Mouse (Mus musculus) stomach, postnatal 0 days (tissue): ENCODE results near the gene Pdia6.

Experiments used
- CTCF ChIP-seq: IDR thresholded peaks from 2 replicates; pipeline ENCODE4 v1.5.1; 2016; ENCODE audit warnings: antibody characterized with exemption, low read depth, mild to moderate bottlenecking, moderate library complexity
- EP300 ChIP-seq: optimal IDR thresholded peaks from 2 replicates; pipeline ENCODE3; 2016; ENCODE audit warnings: antibody characterized with exemption

GRCm38 (mm10) chr12:17265971-17266672 lies at the start of gene Pdia6:
- TF ChIP-seq CTCF (no peak), EP300 (no peak)
